8 mouse cellular contexts compared by ENCODE assay signal in the genomic region with DNA sequence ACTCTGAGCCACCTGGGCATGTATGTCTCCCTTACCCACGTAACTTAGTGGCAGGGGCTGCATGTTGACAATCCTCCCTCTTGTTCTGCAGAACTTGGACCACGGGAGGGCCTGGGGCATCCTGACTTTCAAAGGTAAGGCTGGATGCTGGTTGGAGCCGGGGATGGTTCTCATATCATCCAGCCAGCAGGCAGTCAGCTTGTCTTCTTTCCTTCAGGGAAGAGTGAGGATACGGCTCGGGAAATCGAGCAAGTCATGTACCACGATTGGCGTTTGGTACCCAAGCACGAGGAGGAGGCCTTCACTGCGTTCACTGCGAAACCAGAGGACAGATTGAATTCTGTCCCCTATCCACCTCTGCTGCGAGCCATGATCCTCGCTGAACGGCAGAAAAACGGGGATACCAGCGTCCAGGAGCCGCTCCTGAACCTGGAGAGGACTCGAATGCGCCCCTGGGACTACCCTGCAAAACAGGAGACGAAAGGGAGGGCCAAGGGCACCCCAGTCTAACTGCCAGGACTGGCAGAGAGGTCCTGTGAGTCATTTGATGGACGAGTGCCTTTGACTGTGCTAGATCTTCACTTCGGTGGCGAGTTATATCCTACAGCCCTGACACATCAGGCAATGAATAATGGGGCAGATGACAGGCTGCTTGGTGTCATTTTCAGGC. TPM values are rescaled to one million over a fixed set of nuclear protein-coding genes. Genes with fewer than 3 reads are reported as not detected.
DNase-seq lines count a peak whose midpoint lies in the region; ATAC-seq and TF ChIP-seq lines count a peak whose summit lies in the region.

No protein-coding gene starts in this region.

- H3K9me3 ChIP-seq in kidney, embryonic 14.5 days (ENCODE audit: control insufficient read depth, low read length), result no peaks in the 10 kb centered on the region
- H3K9me3 ChIP-seq in MEL (replicated peaks; ENCODE audit: insufficient read depth, low read length), result no peaks in the 10 kb centered on the region
- no peaks in the 10 kb centered on the region for H3K9me3 ChIP-seq in liver, embryonic 11.5 days (ENCODE audit: control insufficient read depth, low read length)

- TF ChIP-seq EP300 in MEL (IDR thresholded peaks at IDR 0.05; ENCODE audit: low read depth in 1 of 2, low read length in 2 of 2), result no peak

- H3K4me3 ChIP-seq in kidney, embryonic 14.5 days (ENCODE audit: low read length), result peak overlapping the region; percentile 83
- peak overlapping the region; percentile 80 to 94 for H3K4me3 ChIP-seq in MEL (ENCODE audit: control insufficient read depth in 1 of 2, insufficient read depth in 1 of 2, low read depth in 2 of 2, low read length in 2 of 2)
- peak overlapping the region; percentile 91 for H3K4me3 ChIP-seq in liver, embryonic 11.5 days (ENCODE audit: low read depth, low read length)

- H3K36me3 ChIP-seq in kidney, embryonic 14.5 days (ENCODE audit: control insufficient read depth, insufficient read depth, low read length), result peaks cover 61% of the 10 kb centered on the region
- H3K36me3 ChIP-seq in MEL (ENCODE audit: control insufficient read depth in 1 of 2, insufficient read depth in 2 of 2, low read length in 2 of 2), result peaks cover 0 to 7% of the 10 kb centered on the region in 2 experiments; a peak in 2 of 4 replicates
- H3K36me3 ChIP-seq in liver, embryonic 11.5 days (ENCODE audit: control insufficient read depth, insufficient read depth, low read length), result peaks cover 58% of the 10 kb centered on the region

- peak overlapping the region; percentile 92 for H3K4me2 ChIP-seq in kidney, embryonic 14.5 days (replicated peaks; ENCODE audit: low read depth, low read length)
- peak overlapping the region; percentile 99 for H3K4me2 ChIP-seq in liver, embryonic 11.5 days

- peak overlapping the region; percentile 93 for H3K9ac ChIP-seq in kidney, embryonic 14.5 days (ENCODE audit: low read depth, low read length)
- H3K9ac ChIP-seq in MEL (ENCODE audit: control insufficient read depth, low read depth, low read length, poor library complexity, severe bottlenecking), result peak overlapping the region; percentile 95
- H3K9ac ChIP-seq in liver, embryonic 11.5 days (ENCODE audit: low read depth, low read length), result peak overlapping the region; percentile 97

- H3K27ac ChIP-seq in kidney, embryonic 14.5 days (ENCODE audit: low read depth, low read length), result peak overlapping the region; percentile 79
- peak overlapping the region; percentile 65 for H3K27ac ChIP-seq in MEL (ENCODE audit: control insufficient read depth, low read depth, low read length)
- peak overlapping the region; percentile 87 for H3K27ac ChIP-seq in liver, embryonic 11.5 days (ENCODE audit: low read depth, low read length)

- intact Hi-C loops in left cerebral cortex, postnatal 14 days (cut with DNase I), result no loop called here

- 12% methylated on average over 23 of the region's 23 CpGs for WGBS in kidney, embryonic 14.5 days
- 9% methylated on average over 23 of the region's 23 CpGs for WGBS in liver, embryonic 11.5 days

- TF ChIP-seq CTCF in MEL (IDR thresholded peaks at IDR 0.05 in 2 of 3, conservative IDR thresholded peaks at IDR 0.05 in 1 of 3; ENCODE audit: control insufficient read depth in 1 of 3, insufficient read depth in 1 of 3, low read depth in 2 of 3, low read length in 3 of 3, poor library complexity in 1 of 3, severe bottlenecking in 1 of 3), result no peak

- peaks cover 34% of the 10 kb centered on the region for H3K79me2 ChIP-seq in MEL (ENCODE audit: control insufficient read depth, insufficient read depth, low read length, poor library complexity)

- H3K27me3 ChIP-seq in kidney, embryonic 14.5 days (ENCODE audit: control insufficient read depth, insufficient read depth, low read length), result no peaks in the 10 kb centered on the region
- H3K27me3 ChIP-seq in MEL (ENCODE audit: control insufficient read depth in 1 of 2, insufficient read depth in 2 of 2, low read length in 2 of 2), result no peaks in the 10 kb centered on the region
- no peaks in the 10 kb centered on the region for H3K27me3 ChIP-seq in liver, embryonic 11.5 days (replicated peaks; ENCODE audit: control insufficient read depth, insufficient read depth, low read length)

- H3K4me1 ChIP-seq in kidney, embryonic 14.5 days (ENCODE audit: control insufficient read depth, insufficient read depth, low read length), result peaks cover 22% of the 10 kb centered on the region
- H3K4me1 ChIP-seq in MEL (ENCODE audit: control insufficient read depth in 1 of 2, insufficient read depth in 2 of 2, low read length in 2 of 2), result peaks cover 0 to 16% of the 10 kb centered on the region in 2 experiments; a peak in 2 of 4 replicates
- H3K4me1 ChIP-seq in liver, embryonic 11.5 days (replicated peaks; ENCODE audit: control insufficient read depth, insufficient read depth, low read length), result peaks cover 28% of the 10 kb centered on the region

- no peak for DNase-seq in kidney, adult 11 months
- no peak for DNase-seq in MEL (ENCODE audit: low read depth, low spot score)
- DNase-seq in liver, embryonic 11.5 days (ENCODE audit: low spot score), result no peak
- DNase-seq in left cerebral cortex, postnatal 14 days (ENCODE audit: low spot score in 2 of 2), result no peak
- DNase-seq in urinary bladder, postnatal 4 days (ENCODE audit: low spot score in 2 of 2), result no peak
- no peak for DNase-seq in lung, postnatal 25 days (ENCODE audit: low spot score)

- TF ChIP-seq RAD21 in MEL (IDR thresholded peaks at IDR 0.05; ENCODE audit: low read depth, low read length), result no peak

- no peak for ATAC-seq in kidney, embryonic 14.5 days (ENCODE audit: low FRiP score, low TSS enrichment)
- ATAC-seq in erythroblast, adult 5-6 weeks (replicated peaks; ENCODE audit: low FRiP score, poor library complexity, severe bottlenecking), result peak; percentile 10; the same call in 1 of the 2 replicates
- ATAC-seq in liver, embryonic 11.5 days (replicated peaks; ENCODE audit: low FRiP score), result no peak

- 0 out of 4 replicates have a peak, but pooled peaks of 1 of the 2 experiments have one; percentile 4 for TF ChIP-seq POLR2A in MEL (IDR thresholded peaks at IDR 0.05; ENCODE audit: control insufficient read depth in 1 of 2, insufficient read depth in 1 of 2, low read depth in 1 of 2, low read length in 2 of 2, poor library complexity in 1 of 2)

TF ChIP-seq in MEL, 35 proteins besides CTCF, POLR2A, EP300 and RAD21 (continues in another document):
- TF ChIP-seq MAX (IDR thresholded peaks at IDR 0.05; ENCODE audit: low read length), result no peak
- TF ChIP-seq MYC (IDR thresholded peaks at IDR 0.05; ENCODE audit: low read depth, low read length), result no peak

RNA-seq across cellular contexts. Expression of gene Nme3, which starts 0.6 kb away (rescaled TPM):
- 84.6 and 99.5 TPM in 2 replicates for polyA plus RNA-seq in kidney, embryonic 14.5 days (2014; fragmentation: Nextera tagmentation; extraction: Ambion mirVana)
- total RNA-seq in MEL (2012; rRNA removed), result 24.4 and 29.1 TPM in 2 replicates
- 10 to 100 TPM in 1 of 2 experiments, not detected in 1; 22.1 TPM for polyA plus RNA-seq in MEL (2012; ENCODE audit: insufficient read depth in 1 of 2, insufficient read length in 2 of 2, low read depth in 1 of 2, low replicate concordance in 2 of 2, missing spikeins in 1 of 2)
- total RNA-seq in erythroblast, adult 5-6 weeks (2015; ENCODE audit: low replicate concordance), result 15.0 and 18.3 TPM in 2 replicates
- 29.1 and 32.2 TPM in 2 replicates for total RNA-seq in erythroblast, adult 5-6 weeks (2017; ENCODE audit: low replicate concordance)
- polyA plus RNA-seq in liver, embryonic 11.5 days (2014; fragmentation: Nextera tagmentation; extraction: Ambion mirVana), result 70.5 and 76.3 TPM in 2 replicates
- 10 to 100 TPM; 40.3 to 44.6 TPM for total RNA-seq in left cerebral cortex, postnatal 14 days (2021)

RNA-seq across cellular contexts. Expression of gene Mrps34, which starts 0.8 kb away (rescaled TPM):
- polyA plus RNA-seq in kidney, embryonic 14.5 days (2014; fragmentation: Nextera tagmentation; extraction: Ambion mirVana), result 102 and 111 TPM in 2 replicates
- total RNA-seq in MEL (2012; rRNA removed), result 60.1 and 74.8 TPM in 2 replicates
- polyA plus RNA-seq in MEL (2012; ENCODE audit: insufficient read depth in 1 of 2, insufficient read length in 2 of 2, low read depth in 1 of 2, low replicate concordance in 2 of 2, missing spikeins in 1 of 2), result 10 to 100 TPM in 1 of 2 experiments, not detected in 1; 82.0 TPM
- 4.8 and 7.1 TPM in 2 replicates for total RNA-seq in erythroblast, adult 5-6 weeks (2015; ENCODE audit: low replicate concordance)
- total RNA-seq in erythroblast, adult 5-6 weeks (2017; ENCODE audit: low replicate concordance), result 2.0 and 5.0 TPM in 2 replicates
- polyA plus RNA-seq in liver, embryonic 11.5 days (2014; fragmentation: Nextera tagmentation; extraction: Ambion mirVana), result 123 and 129 TPM in 2 replicates
- total RNA-seq in left cerebral cortex, postnatal 14 days (2021), result 10 to 100 TPM; 67.5 to 73.1 TPM

RNA-seq across cellular contexts. Expression of gene Eme2, which starts 0.8 kb away (rescaled TPM):
- 18.2 and 25.2 TPM in 2 replicates for polyA plus RNA-seq in kidney, embryonic 14.5 days (2014; fragmentation: Nextera tagmentation; extraction: Ambion mirVana)
- 19.5 and 26.8 TPM in 2 replicates for total RNA-seq in MEL (2012; rRNA removed)
- polyA plus RNA-seq in MEL (2012; ENCODE audit: insufficient read depth in 1 of 2, insufficient read length in 2 of 2, low read depth in 1 of 2, low replicate concordance in 2 of 2, missing spikeins in 1 of 2), result 10 to 100 TPM in 1 of 2 experiments, not detected in 1; 15.1 TPM
- total RNA-seq in erythroblast, adult 5-6 weeks (2015; ENCODE audit: low replicate concordance), result 7.1 and 8.6 TPM in 2 replicates
- total RNA-seq in erythroblast, adult 5-6 weeks (2017; ENCODE audit: low replicate concordance), result 10.9 and 12.4 TPM in 2 replicates
- 21.9 and 23.4 TPM in 2 replicates for polyA plus RNA-seq in liver, embryonic 11.5 days (2014; fragmentation: Nextera tagmentation; extraction: Ambion mirVana)
- 10 to 100 TPM; 58.1 to 61.6 TPM for total RNA-seq in left cerebral cortex, postnatal 14 days (2021)

RNA-seq across cellular contexts. Expression of gene Spsb3, which starts 9.3 kb away (rescaled TPM):
- 32.1 and 36.8 TPM in 2 replicates for polyA plus RNA-seq in kidney, embryonic 14.5 days (2014; fragmentation: Nextera tagmentation; extraction: Ambion mirVana)
- total RNA-seq in MEL (2012; rRNA removed), result 27.2 and 34.5 TPM in 2 replicates
- polyA plus RNA-seq in MEL (2012; ENCODE audit: insufficient read depth in 1 of 2, insufficient read length in 2 of 2, low read depth in 1 of 2, low replicate concordance in 2 of 2, missing spikeins in 1 of 2), result 10 to 100 TPM in 1 of 2 experiments, not detected in 1; 30.2 TPM
- total RNA-seq in erythroblast, adult 5-6 weeks (2015; ENCODE audit: low replicate concordance), result 20.4 and 49.3 TPM in 2 replicates
- 28.2 and 35.1 TPM in 2 replicates for total RNA-seq in erythroblast, adult 5-6 weeks (2017; ENCODE audit: low replicate concordance)
- polyA plus RNA-seq in liver, embryonic 11.5 days (2014; fragmentation: Nextera tagmentation; extraction: Ambion mirVana), result 35.0 and 40.9 TPM in 2 replicates
- 10 to 100 TPM; 53.5 to 55.5 TPM for total RNA-seq in left cerebral cortex, postnatal 14 days (2021)

RNA-seq across cellular contexts. Expression of gene Nubp2, which starts 9.6 kb away (rescaled TPM):
- polyA plus RNA-seq in kidney, embryonic 14.5 days (2014; fragmentation: Nextera tagmentation; extraction: Ambion mirVana), result 57.1 and 61.8 TPM in 2 replicates
- total RNA-seq in MEL (2012; rRNA removed), result 109 and 141 TPM in 2 replicates
- polyA plus RNA-seq in MEL (2012; ENCODE audit: insufficient read depth in 1 of 2, insufficient read length in 2 of 2, low read depth in 1 of 2, low replicate concordance in 2 of 2, missing spikeins in 1 of 2), result 100 to 1,000 TPM in 1 of 2 experiments, not detected in 1; 191 TPM
- 25.4 and 31.6 TPM in 2 replicates for total RNA-seq in erythroblast, adult 5-6 weeks (2015; ENCODE audit: low replicate concordance)
- 10.6 and 11.4 TPM in 2 replicates for total RNA-seq in erythroblast, adult 5-6 weeks (2017; ENCODE audit: low replicate concordance)
- 123 and 135 TPM in 2 replicates for polyA plus RNA-seq in liver, embryonic 11.5 days (2014; fragmentation: Nextera tagmentation; extraction: Ambion mirVana)
- total RNA-seq in left cerebral cortex, postnatal 14 days (2021), result 10 to 100 TPM; 35.7 to 37.4 TPM
